Mouse (Mus musculus): ENCODE data around the gene Ptprm. TPM values are rescaled to one million over a fixed set of nuclear protein-coding genes. Genes with fewer than 3 reads are reported as not detected.

Ptprm gene
- polyA plus RNA-seq, 2 experiments: 0.66 to 0.79 TPM

DNA sequence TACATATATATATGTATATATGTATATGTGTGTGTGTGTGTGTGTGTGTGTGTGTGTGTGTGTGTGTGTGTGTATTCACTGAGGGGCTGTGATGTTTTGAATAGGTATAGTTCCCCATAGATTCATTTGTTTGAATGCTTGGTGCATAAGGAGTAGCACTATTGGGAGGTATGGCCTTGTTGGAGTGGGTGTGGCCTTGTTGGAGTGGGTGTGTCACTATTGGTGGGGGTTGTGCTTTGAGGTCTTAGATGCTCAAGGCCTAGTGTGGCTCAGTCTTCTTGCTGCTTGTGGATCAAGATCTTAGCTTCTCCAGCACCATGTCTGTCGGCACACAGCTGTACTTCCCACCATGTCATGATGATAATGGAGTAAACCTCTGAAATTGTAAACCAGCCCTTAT, 138.9 kb downstream of the Ptprm start:
- WGBS (ENCODE audit: insufficient replicate concordance): 50% methylated on average over 1 of the region's 1 CpGs
- H3K4me3 ChIP-seq (ENCODE audit: insufficient read depth in 1 of 2, low read depth in 2 of 2, low read length in 2 of 2): no peak overlapping the region
- TF ChIP-seq EP300 (IDR thresholded peaks at IDR 0.05; ENCODE audit: low read depth): no peak
- no peak for TF ChIP-seq CTCF (IDR thresholded peaks at IDR 0.05; ENCODE audit: low read depth)
- no peak overlapping the region for H3K27ac ChIP-seq
- H3K36me3 ChIP-seq (replicated peaks; ENCODE audit: control insufficient read depth, insufficient read depth, low read depth): no peaks in the 10 kb centered on the region
- no peak overlapping the region for H3K9ac ChIP-seq (replicated peaks)
- DNase-seq (ENCODE audit: low read depth in 3 of 3, low spot score in 3 of 3) (no peak), ATAC-seq (ENCODE audit: insufficient read depth) (no peak)
- no peaks in the 10 kb centered on the region for H3K4me1 ChIP-seq (replicated peaks; ENCODE audit: control insufficient read depth in 2 of 2, insufficient read depth in 2 of 2, low read length in 1 of 2)
- no peaks in the 10 kb centered on the region for H3K27me3 ChIP-seq (ENCODE audit: control insufficient read depth, insufficient read depth, low read length)
- no peaks in the 10 kb centered on the region for H3K9me3 ChIP-seq (ENCODE audit: control insufficient read depth, low read length)
- no peak overlapping the region for H3K4me2 ChIP-seq (ENCODE audit: low read depth)

DNA sequence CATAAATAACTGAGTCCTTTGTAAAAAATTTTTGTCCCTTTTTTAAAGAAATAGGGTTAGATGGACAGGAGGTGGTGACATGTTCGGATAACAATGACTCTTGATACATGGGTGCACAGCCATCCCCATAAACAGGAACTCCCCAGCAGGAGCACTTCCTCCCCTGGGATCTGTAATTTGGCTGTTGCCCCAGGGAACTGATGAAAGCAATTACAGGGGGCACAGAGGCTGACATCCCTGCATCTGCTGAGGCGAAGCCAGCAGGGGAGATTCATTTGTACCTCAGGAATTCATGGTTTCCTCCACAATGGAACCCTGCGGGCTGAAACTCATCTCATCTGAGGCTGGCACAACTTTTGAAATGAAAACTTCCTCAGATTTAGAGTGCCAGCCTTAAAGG, 140.5 kb downstream of the Ptprm start:
- Histone ChIP-seq H3K9ac (replicated peaks) (no peak overlapping the region), H3K27ac (no peak overlapping the region), H3K36me3 (replicated peaks; ENCODE audit: control insufficient read depth, insufficient read depth, low read depth) (no peaks in the 10 kb centered on the region), H3K27me3 (ENCODE audit: control insufficient read depth, insufficient read depth, low read length) (no peaks in the 10 kb centered on the region), H3K4me1 (replicated peaks; ENCODE audit: control insufficient read depth in 2 of 2, insufficient read depth in 2 of 2, low read length in 1 of 2) (no peaks in the 10 kb centered on the region), H3K9me3 (ENCODE audit: control insufficient read depth, low read length) (no peaks in the 10 kb centered on the region), H3K4me3 (ENCODE audit: insufficient read depth in 1 of 2, low read depth in 2 of 2, low read length in 2 of 2) (no peak overlapping the region), H3K4me2 (ENCODE audit: low read depth) (no peak overlapping the region)
- TF ChIP-seq CTCF (IDR thresholded peaks at IDR 0.05; ENCODE audit: low read depth) (no peak), EP300 (IDR thresholded peaks at IDR 0.05; ENCODE audit: low read depth) (no peak)
- WGBS (ENCODE audit: insufficient replicate concordance): 39% methylated on average over 3 of the region's 3 CpGs
- DNase-seq (ENCODE audit: low read depth in 3 of 3, low spot score in 3 of 3): no peak
- ATAC-seq (ENCODE audit: insufficient read depth): no peak

DNA sequence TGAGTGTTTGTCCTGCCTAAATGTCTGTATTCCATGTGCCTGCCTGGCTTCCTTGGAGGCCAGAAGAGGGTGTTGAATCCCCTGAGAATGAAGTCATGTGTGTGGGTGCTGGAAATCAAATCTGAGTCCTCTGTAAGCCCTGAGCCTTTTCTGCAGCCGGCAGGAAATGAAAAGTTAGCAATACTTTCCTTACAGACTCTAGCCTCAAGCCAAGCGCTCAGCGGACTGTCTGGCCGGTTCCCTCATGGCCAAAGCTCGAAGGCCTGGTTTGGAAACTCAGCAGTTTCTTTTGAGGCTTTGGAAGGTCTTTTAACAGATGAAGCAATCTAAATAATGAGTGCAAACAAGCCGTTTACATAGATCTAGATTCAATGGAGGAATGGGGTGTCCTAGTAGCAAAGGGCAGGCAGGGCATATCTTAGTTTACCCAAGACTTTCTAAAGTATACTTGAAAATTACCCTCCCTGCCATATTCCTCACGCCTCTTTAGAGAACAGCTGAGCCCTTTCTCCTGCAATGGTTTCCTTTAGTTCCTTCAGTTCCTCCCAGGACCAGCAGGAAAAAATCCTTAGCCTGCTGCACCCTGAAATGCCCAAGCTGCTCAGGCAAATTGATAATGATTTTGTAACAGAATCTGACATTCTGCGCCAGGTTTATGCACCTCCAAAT, 144.4 kb downstream of the Ptprm start:
- 46% methylated on average over 8 of the region's 8 CpGs for WGBS (ENCODE audit: insufficient replicate concordance)
- H3K4me2 ChIP-seq (ENCODE audit: low read depth): no peak overlapping the region
- no peak for DNase-seq (ENCODE audit: low read depth in 3 of 3, low spot score in 3 of 3)

DNA sequence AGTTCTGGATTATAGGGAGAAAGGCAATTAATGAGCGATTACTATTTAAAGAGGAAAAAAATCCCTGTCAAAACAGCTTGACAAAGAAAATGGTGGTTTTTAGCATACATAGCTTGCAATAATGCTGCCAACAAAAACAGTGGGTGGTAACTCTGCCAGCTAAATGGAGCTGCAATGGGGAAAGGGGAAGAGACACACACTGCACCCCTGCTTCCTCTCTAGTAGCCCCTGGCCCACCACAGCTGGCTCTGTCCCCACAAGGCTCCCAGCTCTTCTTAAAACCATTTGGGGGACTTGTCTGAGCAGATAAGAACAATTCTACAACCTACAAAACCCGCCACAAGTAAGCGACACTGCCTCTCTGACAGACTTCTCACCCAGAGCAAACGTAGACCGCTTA, 145.7 kb downstream of the Ptprm start:
- Histone ChIP-seq H3K9me3 (ENCODE audit: control insufficient read depth, low read length) (no peaks in the 10 kb centered on the region), H3K27ac (no peak overlapping the region), H3K9ac (replicated peaks) (no peak overlapping the region), H3K4me2 (ENCODE audit: low read depth) (no peak overlapping the region), H3K27me3 (ENCODE audit: control insufficient read depth, insufficient read depth, low read length) (no peaks in the 10 kb centered on the region), H3K4me3 (ENCODE audit: insufficient read depth in 1 of 2, low read depth in 2 of 2, low read length in 2 of 2) (no peak overlapping the region), H3K4me1 (replicated peaks; ENCODE audit: control insufficient read depth in 2 of 2, insufficient read depth in 2 of 2, low read length in 1 of 2) (no peaks in the 10 kb centered on the region), H3K36me3 (replicated peaks; ENCODE audit: control insufficient read depth, insufficient read depth, low read depth) (no peaks in the 10 kb centered on the region)
- TF ChIP-seq EP300 (IDR thresholded peaks at IDR 0.05; ENCODE audit: low read depth): no peak
- no peak for TF ChIP-seq CTCF (IDR thresholded peaks at IDR 0.05; ENCODE audit: low read depth)
- WGBS (ENCODE audit: insufficient replicate concordance): 35% methylated on average over 5 of the region's 5 CpGs
- ATAC-seq (ENCODE audit: insufficient read depth) (no peak), DNase-seq (ENCODE audit: low read depth in 3 of 3, low spot score in 3 of 3) (no peak)

More for the DNA sequence above, 144.4 kb downstream of the Ptprm start:
- H3K4me3 ChIP-seq (ENCODE audit: insufficient read depth in 1 of 2, low read depth in 2 of 2, low read length in 2 of 2): no peak overlapping the region
- TF ChIP-seq EP300 (IDR thresholded peaks at IDR 0.05; ENCODE audit: low read depth): no peak
- no peak for TF ChIP-seq CTCF (IDR thresholded peaks at IDR 0.05; ENCODE audit: low read depth)
- H3K36me3 ChIP-seq (replicated peaks; ENCODE audit: control insufficient read depth, insufficient read depth, low read depth): no peaks in the 10 kb centered on the region
- H3K4me1 ChIP-seq (replicated peaks; ENCODE audit: control insufficient read depth in 2 of 2, insufficient read depth in 2 of 2, low read length in 1 of 2): no peaks in the 10 kb centered on the region
- no peak overlapping the region for H3K27ac ChIP-seq
- no peaks in the 10 kb centered on the region for H3K9me3 ChIP-seq (ENCODE audit: control insufficient read depth, low read length)
- H3K9ac ChIP-seq (replicated peaks): no peak overlapping the region
- no peaks in the 10 kb centered on the region for H3K27me3 ChIP-seq (ENCODE audit: control insufficient read depth, insufficient read depth, low read length)
- ATAC-seq (ENCODE audit: insufficient read depth): no peak

DNA sequence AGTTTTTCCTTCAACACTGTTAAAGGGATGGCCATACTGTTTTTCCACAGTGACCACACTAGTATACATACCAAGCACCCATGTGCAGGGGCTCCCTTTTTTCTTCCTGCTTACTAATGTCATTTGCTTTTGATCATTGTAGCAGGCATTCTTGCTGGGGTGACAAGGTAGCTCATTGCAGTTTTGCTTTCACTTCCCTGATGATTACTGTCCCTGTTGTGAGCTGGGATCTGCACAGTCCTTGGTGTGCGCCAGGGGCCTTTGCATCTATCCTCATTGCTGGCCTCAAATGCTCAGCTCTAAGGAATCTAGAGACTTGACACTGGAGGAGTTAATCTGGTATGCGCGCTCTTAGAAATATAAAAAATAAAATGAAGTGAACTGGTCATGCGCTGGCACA, 147.3 kb downstream of the Ptprm start:
- Histone ChIP-seq H3K4me1 (replicated peaks; ENCODE audit: control insufficient read depth in 2 of 2, insufficient read depth in 2 of 2, low read length in 1 of 2) (no peaks in the 10 kb centered on the region), H3K36me3 (replicated peaks; ENCODE audit: control insufficient read depth, insufficient read depth, low read depth) (no peaks in the 10 kb centered on the region), H3K9me3 (ENCODE audit: control insufficient read depth, low read length) (no peaks in the 10 kb centered on the region), H3K4me3 (ENCODE audit: insufficient read depth in 1 of 2, low read depth in 2 of 2, low read length in 2 of 2) (no peak overlapping the region), H3K27me3 (ENCODE audit: control insufficient read depth, insufficient read depth, low read length) (no peaks in the 10 kb centered on the region), H3K9ac (replicated peaks) (no peak overlapping the region), H3K27ac (no peak overlapping the region), H3K4me2 (ENCODE audit: low read depth) (no peak overlapping the region)
- ATAC-seq (ENCODE audit: insufficient read depth) (no peak), DNase-seq (ENCODE audit: low read depth in 3 of 3, low spot score in 3 of 3) (no peak)
- no peak for TF ChIP-seq CTCF (IDR thresholded peaks at IDR 0.05; ENCODE audit: low read depth)
- WGBS (ENCODE audit: insufficient replicate concordance): 74% methylated on average over 4 of the region's 4 CpGs

Measured in liver, embryonic 14.5 days (tissue).